Mouse (Mus musculus): Measurements from ENCODE around the gene Pitpnc1. TPM values are rescaled to one million over a fixed set of nuclear protein-coding genes. Genes with fewer than 3 reads are reported as not detected.
"Not testable (repeated sequence)": the region's sequence is repeated elsewhere in the genome, so short reads cannot be mapped to it uniquely, and the experiment has no call there.

Gene Pitpnc1
- polyA plus RNA-seq (2012; rRNA removed), result 26.7 and 30.0 TPM in 2 replicates

DNA sequence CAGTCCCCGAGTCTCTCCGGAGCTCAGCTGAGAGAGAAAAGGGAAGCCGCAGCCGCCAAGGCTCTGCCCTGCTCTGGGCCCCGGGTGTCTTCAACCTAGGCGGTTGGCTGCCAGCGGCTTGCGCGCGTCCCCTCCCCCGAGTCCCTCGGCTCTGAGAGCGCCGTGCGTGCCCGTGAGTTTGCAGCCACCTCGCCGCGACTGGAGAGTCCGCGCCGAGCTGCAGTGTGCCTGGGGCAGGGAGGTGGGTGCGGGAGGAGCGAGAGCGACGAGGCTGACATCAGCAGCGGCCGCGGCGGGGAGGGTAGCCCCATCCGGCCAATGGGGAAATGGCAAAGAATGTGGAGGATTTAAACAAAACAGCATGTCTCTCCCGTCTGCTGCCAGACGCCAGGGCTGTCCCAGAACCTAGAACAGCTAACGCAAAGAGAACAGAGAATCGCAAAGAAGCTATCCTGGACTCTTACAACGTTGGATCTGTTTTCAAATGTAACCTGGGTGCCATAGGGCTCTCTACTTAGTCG, at the start of gene Pitpnc1:
Gene Pitpnc1, minus strand, starts transcription at position 179 of the 521 bp plus-strand sequence.
- DNase-seq, result peak; percentile 90 to 94
- Histone ChIP-seq H3K27ac (ENCODE audit: insufficient read depth, low read length) (peak within 1 kb of the TSS; percentile 63), H3K4me3 (replicated peaks; ENCODE audit: insufficient read depth, low read depth, low read length) (peak within 1 kb of the TSS; percentile 72), H3K4me1 (ENCODE audit: control insufficient read depth, insufficient read depth, low read length) (peaks cover 6% of the 10 kb centered on the region; the same call in 1 of the 2 replicates), H3K27me3 (ENCODE audit: control insufficient read depth, insufficient read depth, low read length) (no peaks in the 10 kb centered on the region)
- WGBS, result under 1% methylated on average over 37 of the region's 37 CpGs
- TF ChIP-seq POLR2A (IDR thresholded peaks at IDR 0.05; ENCODE audit: borderline replicate concordance, insufficient read depth, low read length), result peak; percentile 95
- TF ChIP-seq CTCF (IDR thresholded peaks at IDR 0.05; ENCODE audit: borderline replicate concordance, insufficient read depth, low read depth, low read length), result no peak

- 78% methylated on average over 5 of the region's 5 CpGs for WGBS
- Histone ChIP-seq H3K4me1 (ENCODE audit: control insufficient read depth, insufficient read depth, low read length) (no peaks in the 10 kb centered on the region), H3K4me3 (replicated peaks; ENCODE audit: insufficient read depth, low read depth, low read length) (no peak overlapping the region), H3K27ac (ENCODE audit: insufficient read depth, low read length) (no peak overlapping the region), H3K27me3 (ENCODE audit: control insufficient read depth, insufficient read depth, low read length) (no peaks in the 10 kb centered on the region)
- DNase-seq, result no peak
- TF ChIP-seq POLR2A (IDR thresholded peaks at IDR 0.05; ENCODE audit: borderline replicate concordance, insufficient read depth, low read length) (no peak), CTCF (IDR thresholded peaks at IDR 0.05; ENCODE audit: borderline replicate concordance, insufficient read depth, low read depth, low read length) (no peak)
These were observed 48.3 kb upstream of the Pitpnc1 start for GRCm38 (mm10) chr11:107518645-107519429.

DNA sequence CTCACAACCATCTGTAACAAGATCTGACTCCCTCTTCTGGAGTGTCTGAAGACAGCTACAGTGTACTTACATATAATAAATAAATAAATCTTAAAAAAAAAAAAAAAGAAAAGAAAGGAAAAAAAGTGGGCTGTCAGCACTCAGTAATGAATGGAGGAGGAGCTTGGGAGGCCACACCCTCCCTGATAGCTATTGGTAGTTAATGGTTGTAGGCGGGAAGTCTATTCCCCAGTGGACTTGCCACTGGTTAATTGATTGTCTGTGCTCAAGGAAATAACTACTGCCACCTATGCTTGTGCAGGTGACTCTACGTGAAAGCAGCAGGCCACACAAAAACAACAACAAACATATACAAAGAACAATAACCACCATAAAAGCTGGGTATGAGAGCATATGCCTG, 45.9 kb upstream of the Pitpnc1 start:
- DNase-seq, result no peak

GRCm38 (mm10) chr11:107513047-107513446, 42.5 kb upstream of the Pitpnc1 start:
- no peak overlapping the region for H3K4me3 ChIP-seq (replicated peaks; ENCODE audit: insufficient read depth, low read depth, low read length)
- 11% methylated on average over 10 of the region's 10 CpGs for WGBS

More for the DNA sequence above, 45.9 kb upstream of the Pitpnc1 start:
- Histone ChIP-seq H3K27ac (ENCODE audit: insufficient read depth, low read length) (no peak overlapping the region), H3K27me3 (ENCODE audit: control insufficient read depth, insufficient read depth, low read length) (no peaks in the 10 kb centered on the region), H3K4me1 (ENCODE audit: control insufficient read depth, insufficient read depth, low read length) (peaks cover 6% of the 10 kb centered on the region), H3K4me3 (replicated peaks; ENCODE audit: insufficient read depth, low read depth, low read length) (no peak overlapping the region)
- 97% methylated on average over 2 of the region's 2 CpGs for WGBS
- TF ChIP-seq CTCF (IDR thresholded peaks at IDR 0.05; ENCODE audit: borderline replicate concordance, insufficient read depth, low read depth, low read length), result no peak
- no peak for TF ChIP-seq POLR2A (IDR thresholded peaks at IDR 0.05; ENCODE audit: borderline replicate concordance, insufficient read depth, low read length)

GRCm38 (mm10) chr11:107511954-107512353, 41.5 kb upstream of the Pitpnc1 start:
- DNase-seq, result peak; percentile 44 to 51
- not testable (repeated sequence) for H3K27me3 ChIP-seq (ENCODE audit: control insufficient read depth, insufficient read depth, low read length); H3K27ac ChIP-seq (ENCODE audit: insufficient read depth, low read length); H3K4me3 ChIP-seq (replicated peaks; ENCODE audit: insufficient read depth, low read depth, low read length)
- WGBS, result 45% methylated on average over 5 of the region's 5 CpGs
- H3K4me1 ChIP-seq (ENCODE audit: control insufficient read depth, insufficient read depth, low read length), result peaks cover 12% of the 10 kb centered on the region
- peak; percentile 84 for TF ChIP-seq CTCF (IDR thresholded peaks at IDR 0.05; ENCODE audit: borderline replicate concordance, insufficient read depth, low read depth, low read length)

More at GRCm38 (mm10) chr11:107513047-107513446, 42.5 kb upstream of the Pitpnc1 start:
- DNase-seq, result peak in 1 of 2 experiments; percentile 13
- no peaks in the 10 kb centered on the region; the same call in 1 of the 2 replicates for H3K27me3 ChIP-seq (ENCODE audit: control insufficient read depth, insufficient read depth, low read length)
- H3K4me1 ChIP-seq (ENCODE audit: control insufficient read depth, insufficient read depth, low read length), result peaks cover 12% of the 10 kb centered on the region
- TF ChIP-seq POLR2A (IDR thresholded peaks at IDR 0.05; ENCODE audit: borderline replicate concordance, insufficient read depth, low read length), result no peak
- TF ChIP-seq CTCF (IDR thresholded peaks at IDR 0.05; ENCODE audit: borderline replicate concordance, insufficient read depth, low read depth, low read length), result no peak
- no peak overlapping the region for H3K27ac ChIP-seq (ENCODE audit: insufficient read depth, low read length)

- H3K4me3 ChIP-seq (replicated peaks; ENCODE audit: insufficient read depth, low read depth, low read length), result no peak overlapping the region
- no peaks in the 10 kb centered on the region; the same call in 1 of the 2 replicates for H3K27me3 ChIP-seq (ENCODE audit: control insufficient read depth, insufficient read depth, low read length)
- DNase-seq, result no peak
- peaks cover 12% of the 10 kb centered on the region for H3K4me1 ChIP-seq (ENCODE audit: control insufficient read depth, insufficient read depth, low read length)
- 8% methylated on average over 18 of the region's 18 CpGs for WGBS
- TF ChIP-seq POLR2A (IDR thresholded peaks at IDR 0.05; ENCODE audit: borderline replicate concordance, insufficient read depth, low read length) (no peak), CTCF (IDR thresholded peaks at IDR 0.05; ENCODE audit: borderline replicate concordance, insufficient read depth, low read depth, low read length) (no peak)
- no peak overlapping the region for H3K27ac ChIP-seq (ENCODE audit: insufficient read depth, low read length)
These were observed 40.1 kb upstream of the Pitpnc1 start for GRCm38 (mm10) chr11:107510362-107511269.

DNA sequence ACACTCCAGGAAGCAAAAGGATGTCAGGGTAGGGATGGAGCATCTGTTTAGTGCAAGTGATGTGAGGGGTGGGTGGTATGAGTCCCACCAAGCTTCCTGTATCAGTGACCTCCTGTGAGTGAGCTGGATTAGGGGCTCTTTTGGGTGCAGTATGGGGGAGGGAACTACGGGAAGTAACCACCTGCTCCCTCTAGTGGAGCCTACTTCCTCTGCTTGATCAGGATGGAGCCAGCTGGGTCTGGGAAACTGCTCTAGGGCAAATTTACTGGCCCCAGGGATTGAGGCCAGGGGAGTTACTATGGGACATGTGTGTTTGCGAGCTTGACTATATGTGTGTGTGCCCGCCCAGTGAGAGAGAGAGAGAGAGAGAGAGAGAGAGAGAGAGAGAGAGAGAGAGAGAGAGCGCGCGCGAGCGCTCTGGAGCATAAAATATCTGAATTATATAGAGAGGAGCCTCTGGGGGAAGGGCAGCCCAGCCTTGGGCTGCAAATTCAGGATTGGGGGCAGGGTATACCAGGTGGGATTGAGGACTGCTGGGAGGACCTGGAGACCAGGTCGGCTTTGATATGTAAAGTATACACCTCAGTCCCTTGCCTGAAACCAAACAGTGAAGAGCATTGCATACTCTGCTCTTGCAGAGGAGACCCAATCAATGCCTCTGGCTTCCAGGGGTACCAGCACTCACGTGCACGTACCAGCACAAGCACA, 39.3 kb upstream of the Pitpnc1 start:
- Histone ChIP-seq H3K4me3 (replicated peaks; ENCODE audit: insufficient read depth, low read depth, low read length) (no peak overlapping the region), H3K27ac (ENCODE audit: insufficient read depth, low read length) (no peak overlapping the region), H3K27me3 (ENCODE audit: control insufficient read depth, insufficient read depth, low read length) (no peaks in the 10 kb centered on the region; the same call in 1 of the 2 replicates), H3K4me1 (ENCODE audit: control insufficient read depth, insufficient read depth, low read length) (peaks cover 12% of the 10 kb centered on the region)
- no peak for DNase-seq
- WGBS, result 18% methylated on average over 11 of the region's 11 CpGs
- no peak for TF ChIP-seq POLR2A (IDR thresholded peaks at IDR 0.05; ENCODE audit: borderline replicate concordance, insufficient read depth, low read length)
- peak; percentile 16; the same call in 1 of the 2 replicates for TF ChIP-seq CTCF (IDR thresholded peaks at IDR 0.05; ENCODE audit: borderline replicate concordance, insufficient read depth, low read depth, low read length)
